Mouse (Mus musculus): ENCODE results near the gene Il2rg. TPM values are rescaled to one million over a fixed set of nuclear protein-coding genes. Genes with fewer than 3 reads are reported as not detected.

Il2rg gene
- polyA plus RNA-seq, 1 experiment from 2014 or later, result 4.9 TPM

DNA sequence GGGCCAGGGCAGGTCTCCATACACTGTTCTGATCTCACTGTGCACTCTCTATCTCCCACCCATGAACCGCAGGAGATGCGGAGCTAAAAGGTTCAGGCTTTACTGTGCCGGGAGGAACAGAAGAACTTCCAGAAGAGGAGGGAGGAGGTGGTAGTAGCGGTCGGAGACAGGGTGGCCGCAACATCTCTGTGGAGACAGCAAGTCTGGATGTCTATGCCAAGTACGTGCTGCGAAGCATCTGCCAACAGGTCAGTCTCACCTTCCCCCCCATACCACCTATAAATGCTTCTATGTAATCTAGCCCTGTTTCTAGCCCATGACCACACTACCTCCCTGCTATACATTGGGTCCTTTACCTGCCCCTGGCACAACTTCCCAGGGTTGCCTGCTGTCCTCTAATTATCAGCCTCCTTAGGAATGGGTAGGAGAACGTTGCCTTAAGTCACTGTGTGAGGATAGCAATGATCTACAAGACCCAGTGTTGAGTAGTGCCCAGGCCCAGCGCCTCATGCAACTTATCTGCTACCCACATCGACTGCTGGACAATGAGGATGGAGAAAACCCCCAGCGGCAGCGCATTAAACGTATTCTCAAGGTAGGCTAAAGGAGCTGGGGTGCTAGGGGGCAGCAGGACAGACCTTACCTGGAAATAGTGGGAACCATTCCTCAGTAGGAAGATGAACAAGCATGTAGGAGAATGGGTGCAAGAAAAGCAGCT, 18.1 kb upstream of the Il2rg start:
- WGBS, result 94% methylated on average over 14 of the region's 14 CpGs
- peaks cover 100% of the 10 kb centered on the region for H3K36me3 ChIP-seq
- no peak for DNase-seq (ENCODE audit: low spot score)
- no peaks in the 10 kb centered on the region for H3K4me1 ChIP-seq
- H3K9me3 ChIP-seq (replicated peaks), result no peaks in the 10 kb centered on the region
- H3K27me3 ChIP-seq (ENCODE audit: low read depth, poor library complexity, severe bottlenecking), result peaks cover 99% of the 10 kb centered on the region
- H3K27ac ChIP-seq, result no peak overlapping the region
- no peak overlapping the region for H3K4me3 ChIP-seq

DNA sequence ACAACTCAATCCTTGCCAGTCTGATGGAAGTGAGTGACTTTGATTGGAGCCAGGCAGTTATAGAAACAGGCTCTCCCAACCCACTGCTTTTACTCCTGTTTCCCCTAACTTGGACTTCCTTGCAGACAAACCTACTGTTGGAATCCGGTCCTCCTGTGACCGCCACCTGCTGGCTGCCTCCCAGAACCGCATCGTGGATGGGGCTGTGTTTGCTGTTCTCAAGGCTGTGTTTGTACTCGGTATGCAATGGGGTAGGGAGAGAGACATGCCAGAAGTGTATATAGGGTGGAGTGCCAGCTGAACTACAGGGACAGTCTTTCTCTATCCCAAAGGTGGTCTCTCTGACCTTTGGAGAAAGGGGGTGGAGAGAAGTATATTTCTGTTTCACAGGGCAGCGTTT, 17.5 kb upstream of the Il2rg start:
- Histone ChIP-seq H3K9me3 (replicated peaks) (no peaks in the 10 kb centered on the region), H3K4me3 (no peak overlapping the region), H3K27ac (no peak overlapping the region), H3K36me3 (peaks cover 100% of the 10 kb centered on the region), H3K4me1 (no peaks in the 10 kb centered on the region), H3K27me3 (ENCODE audit: low read depth, poor library complexity, severe bottlenecking) (peaks cover 99% of the 10 kb centered on the region)
- peak; percentile 71 for DNase-seq (ENCODE audit: low spot score)
- 34% methylated on average over 6 of the region's 6 CpGs for WGBS

DNA sequence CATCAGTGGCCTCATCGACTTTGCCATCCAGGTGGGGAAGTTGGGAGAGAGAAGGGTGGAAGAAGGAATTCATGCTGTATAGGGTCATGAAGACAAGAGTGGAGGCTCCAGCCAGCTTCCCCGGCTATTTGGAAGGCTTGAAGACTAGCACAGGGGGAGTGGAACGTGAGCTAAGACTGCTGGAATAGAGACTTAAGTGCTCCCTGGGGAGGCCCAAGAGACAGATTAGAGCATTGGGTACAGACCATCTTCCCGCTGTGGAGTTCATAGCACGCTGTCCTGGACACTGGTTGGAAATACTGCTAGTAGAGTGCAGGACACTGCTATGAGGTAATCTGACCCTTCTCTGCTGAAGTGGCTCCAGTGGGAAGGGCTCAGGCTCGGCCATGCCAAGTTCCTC, 14.8 kb upstream of the Il2rg start:
- no peaks in the 10 kb centered on the region for H3K4me1 ChIP-seq
- no peak overlapping the region for H3K4me3 ChIP-seq
- H3K27me3 ChIP-seq (ENCODE audit: low read depth, poor library complexity, severe bottlenecking), result peaks cover 98% of the 10 kb centered on the region
- H3K9me3 ChIP-seq (replicated peaks), result no peaks in the 10 kb centered on the region
- H3K27ac ChIP-seq, result no peak overlapping the region
- 77% methylated on average over 6 of the region's 6 CpGs for WGBS
- DNase-seq (ENCODE audit: low spot score), result no peak
- peaks cover 99% of the 10 kb centered on the region for H3K36me3 ChIP-seq

DNA sequence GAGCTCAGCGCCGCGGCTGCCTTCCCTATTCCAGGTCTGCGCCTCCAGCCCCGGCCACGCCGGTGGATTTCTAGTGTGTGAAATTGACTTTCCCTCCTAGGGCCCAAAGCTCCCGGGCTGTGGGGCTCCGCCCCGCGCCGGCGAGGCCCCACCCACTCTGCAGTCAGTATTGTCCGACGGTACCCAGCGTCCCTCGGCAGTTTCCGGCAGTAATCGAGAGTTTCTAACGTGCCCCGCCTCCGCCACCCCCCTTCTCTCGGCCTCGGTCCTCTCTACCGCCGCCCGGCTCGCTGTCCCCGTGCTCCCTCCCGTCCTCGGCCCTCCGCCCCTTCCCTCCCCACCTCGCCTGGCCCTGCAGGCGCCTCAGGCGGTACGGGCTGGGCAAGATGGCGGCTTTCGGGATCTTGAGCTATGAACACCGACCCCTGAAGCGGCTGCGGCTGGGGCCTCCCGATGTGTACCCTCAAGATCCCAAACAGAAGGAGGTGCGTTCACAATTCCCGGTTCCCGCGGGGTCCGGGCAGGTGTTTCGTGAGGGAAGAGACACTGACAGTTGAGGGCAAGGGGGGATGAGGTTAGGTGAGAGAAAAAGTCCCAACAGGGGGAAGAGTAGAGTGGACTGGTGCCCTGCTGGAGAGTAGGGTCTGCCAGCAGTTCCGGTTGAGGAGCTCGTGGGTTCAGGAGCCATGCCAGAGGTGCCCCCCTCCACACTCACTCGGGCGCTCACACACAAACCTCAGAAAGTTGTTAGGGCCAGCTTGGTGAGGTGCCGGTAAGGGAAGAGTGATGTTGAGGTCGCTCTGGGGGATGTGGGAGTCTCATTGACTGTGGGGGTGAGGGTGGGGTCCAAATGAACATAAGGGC, 6.1 kb upstream of the Il2rg start, which contains the start of gene Med12:
Med12 (plus strand) TSS at position 156 of the 864 bp plus-strand sequence.
- Histone ChIP-seq H3K9me3 (replicated peaks) (no peaks in the 10 kb centered on the region), H3K27ac (peak within 1 kb of the TSS; percentile 90), H3K4me1 (peaks cover 14% of the 10 kb centered on the region; the same call in 1 of the 2 replicates), H3K36me3 (peaks cover 39% of the 10 kb centered on the region), H3K4me3 (peak within 1 kb of the TSS; percentile 65), H3K27me3 (ENCODE audit: low read depth, poor library complexity, severe bottlenecking) (peaks cover 89% of the 10 kb centered on the region)
- WGBS, result 13% methylated on average over 53 of the region's 54 CpGs
- peak; percentile 85 for DNase-seq (ENCODE audit: low spot score)

DNA sequence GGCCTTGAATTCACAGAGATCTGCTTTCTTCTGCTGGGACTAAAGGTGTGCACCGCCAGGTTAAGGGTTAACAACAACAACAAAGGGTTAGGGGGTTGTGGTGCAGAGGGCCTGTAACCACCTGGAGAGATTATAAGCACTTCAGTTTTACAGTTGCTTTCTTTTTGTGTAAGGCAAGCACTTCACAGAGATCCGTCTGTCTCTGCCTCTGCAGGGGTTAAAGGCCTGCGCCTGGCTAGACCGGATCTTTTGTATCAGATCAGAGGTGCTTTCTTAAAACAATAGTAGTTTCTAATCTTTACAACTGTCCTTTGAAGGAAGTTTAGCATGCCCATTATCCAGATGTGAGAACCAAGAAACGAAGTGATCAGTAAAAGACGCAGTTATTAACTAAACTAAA, 5.4 kb upstream of the Il2rg start:
- Histone ChIP-seq H3K4me1 (peaks cover 18% of the 10 kb centered on the region; the same call in 1 of the 2 replicates), H3K4me3 (peak overlapping the region; percentile 65), H3K36me3 (peaks cover 32% of the 10 kb centered on the region), H3K27me3 (ENCODE audit: low read depth, poor library complexity, severe bottlenecking) (peaks cover 89% of the 10 kb centered on the region), H3K9me3 (replicated peaks) (no peaks in the 10 kb centered on the region), H3K27ac (peak overlapping the region; percentile 90)
- 20% methylated on average over 6 of the region's 6 CpGs for WGBS
- DNase-seq (ENCODE audit: low spot score), result no peak

DNA sequence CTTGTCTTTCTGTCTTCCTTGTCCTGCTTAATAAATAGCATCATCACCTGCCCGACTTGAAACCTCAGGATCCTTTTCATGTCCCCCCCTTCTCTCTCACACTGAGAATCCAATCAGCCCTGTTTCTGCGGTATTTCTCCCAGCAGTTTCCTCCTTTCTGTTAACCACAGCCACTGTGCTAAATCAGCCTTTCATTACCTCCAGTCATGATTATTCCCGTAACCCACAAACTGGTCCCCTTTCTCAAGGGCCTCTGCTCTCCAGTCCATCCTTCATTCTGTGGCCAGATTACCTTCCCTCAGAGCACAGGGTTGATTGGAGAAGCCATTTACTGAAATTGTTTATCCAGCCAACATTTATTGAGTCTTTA, 685 bp upstream of the Il2rg start, which contains the start of gene Gm20489:
Gm20489 (minus strand) TSS at position 269 of the 370 bp plus-strand sequence.
- no peak within 1 kb of the TSS for H3K4me3 ChIP-seq
- H3K9me3 ChIP-seq (replicated peaks), result no peaks in the 10 kb centered on the region
- DNase-seq (ENCODE audit: low spot score), result no peak
- H3K27ac ChIP-seq, result no peak within 1 kb of the TSS; the same call in 1 of the 2 replicates
- H3K27me3 ChIP-seq (ENCODE audit: low read depth, poor library complexity, severe bottlenecking), result peaks cover 87% of the 10 kb centered on the region
- H3K36me3 ChIP-seq, result no peaks in the 10 kb centered on the region
- WGBS, result 44% methylated on average over 3 of the region's 3 CpGs
- peaks cover 32% of the 10 kb centered on the region for H3K4me1 ChIP-seq

DNA sequence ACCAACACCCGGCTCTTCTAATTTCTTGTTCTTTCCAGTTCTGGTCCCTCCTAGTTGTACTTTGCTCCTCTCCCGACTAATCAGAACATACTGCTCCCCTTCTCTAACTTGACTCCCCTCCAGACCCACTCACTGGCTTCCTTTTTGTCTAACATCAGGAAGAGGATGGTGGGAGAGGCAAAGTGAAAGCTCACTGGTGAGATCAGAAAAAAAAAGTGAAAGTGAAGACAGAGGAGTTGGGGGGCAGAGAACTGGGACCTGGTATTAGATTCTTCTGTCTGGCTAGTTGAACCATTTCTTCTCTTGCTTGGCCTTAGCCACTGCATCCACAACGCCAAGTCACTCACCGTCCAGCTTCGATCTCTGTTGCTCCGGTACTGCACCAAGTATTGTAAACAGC, 1.4 kb downstream of the Il2rg start:
- 94% methylated on average over 6 of the region's 6 CpGs for WGBS
- peaks cover 89% of the 10 kb centered on the region for H3K27me3 ChIP-seq (ENCODE audit: low read depth, poor library complexity, severe bottlenecking)
- H3K27ac ChIP-seq, result no peak overlapping the region
- H3K4me1 ChIP-seq, result peaks cover 26% of the 10 kb centered on the region
- DNase-seq (ENCODE audit: low spot score), result no peak
- no peak overlapping the region for H3K4me3 ChIP-seq
- H3K36me3 ChIP-seq, result no peaks in the 10 kb centered on the region
- no peaks in the 10 kb centered on the region for H3K9me3 ChIP-seq (replicated peaks)

DNA sequence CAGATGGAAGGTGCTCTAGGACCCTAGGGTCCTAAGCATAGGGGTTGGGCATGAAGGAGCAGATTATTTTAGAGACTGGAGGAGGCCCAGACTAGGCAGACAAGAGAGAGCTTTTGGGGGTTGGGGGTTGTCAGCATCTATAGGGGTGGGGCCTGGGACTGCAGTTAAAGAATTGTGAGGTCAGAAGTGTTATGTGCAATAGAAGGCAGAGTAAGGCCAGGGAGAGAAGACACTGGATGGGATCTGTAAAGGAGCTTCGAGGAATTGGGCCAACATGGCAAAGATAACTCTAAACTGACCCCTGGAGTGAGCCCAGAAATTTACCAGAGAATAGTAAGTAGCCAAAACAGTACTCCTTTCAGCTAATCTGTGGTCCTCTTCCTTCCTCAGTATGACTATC, 4.2 kb downstream of the Il2rg start, which contains the start of gene Gm614:
Gm614 (minus strand) TSS at position 101 of the 400 bp plus-strand sequence.
- 94% methylated on average over 1 of the region's 1 CpGs for WGBS
- no peaks in the 10 kb centered on the region for H3K9me3 ChIP-seq (replicated peaks)
- peaks cover 95% of the 10 kb centered on the region for H3K27me3 ChIP-seq (ENCODE audit: low read depth, poor library complexity, severe bottlenecking)
- H3K4me1 ChIP-seq, result peaks cover 46% of the 10 kb centered on the region
- peak within 1 kb of the TSS; percentile 77 for H3K27ac ChIP-seq
- DNase-seq (ENCODE audit: low spot score), result no peak
- no peak within 1 kb of the TSS for H3K4me3 ChIP-seq
- peaks cover 3% of the 10 kb centered on the region for H3K36me3 ChIP-seq

DNA sequence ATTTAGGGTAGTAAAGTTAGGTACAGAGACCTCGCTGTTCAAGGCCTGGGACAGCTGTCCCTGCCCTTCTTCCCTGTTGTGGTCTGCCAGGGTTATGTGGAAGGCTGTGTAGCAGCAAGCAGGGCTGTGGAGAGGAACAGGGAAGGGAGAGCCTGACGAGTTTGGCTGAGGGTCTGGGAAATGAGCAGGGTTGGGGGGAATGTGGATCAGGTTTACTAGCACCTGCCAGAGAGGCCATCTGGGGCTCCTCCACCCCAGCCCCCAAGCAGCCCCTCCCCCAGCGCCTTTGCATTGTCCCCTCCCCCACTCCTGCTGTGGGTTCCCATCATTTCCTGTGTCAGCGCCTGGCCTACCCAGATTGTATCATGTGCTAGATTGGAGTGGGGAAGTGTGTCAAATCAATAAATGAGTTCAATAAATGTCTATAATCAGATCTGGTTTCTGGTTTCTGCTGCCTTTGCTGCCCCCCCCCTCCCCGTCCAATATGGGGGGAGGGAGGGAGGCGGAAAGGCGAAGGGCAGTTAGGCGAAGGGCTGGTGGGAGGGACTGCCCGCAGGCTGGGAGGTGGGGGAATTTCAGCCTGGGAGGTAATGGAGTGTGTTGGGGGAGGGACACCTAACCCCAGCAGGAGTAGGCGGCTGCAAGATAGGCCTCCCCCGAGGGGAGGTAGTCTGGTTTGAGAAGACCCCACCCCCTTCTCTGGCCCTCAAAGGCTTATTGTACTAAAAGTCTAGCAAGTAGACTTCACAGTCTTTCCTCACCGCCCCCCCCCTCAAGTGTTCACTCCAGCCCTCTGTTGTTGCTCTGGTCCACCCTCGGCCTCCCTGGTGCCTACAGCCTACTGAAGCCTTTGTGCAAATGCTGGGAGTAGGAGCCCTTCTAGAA, 7.4 kb downstream of the Il2rg start:
- no peaks in the 10 kb centered on the region for H3K9me3 ChIP-seq (replicated peaks)
- peaks cover 33% of the 10 kb centered on the region for H3K4me1 ChIP-seq
- WGBS, result 10% methylated on average over 8 of the region's 13 CpGs
- peaks cover 97% of the 10 kb centered on the region for H3K27me3 ChIP-seq (ENCODE audit: low read depth, poor library complexity, severe bottlenecking)
- H3K4me3 ChIP-seq, result 0 out of 2 replicates have a peak overlapping the region, but pooled peaks have one; percentile 6
- H3K36me3 ChIP-seq, result peaks cover 20% of the 10 kb centered on the region
- peak; percentile 78 for DNase-seq (ENCODE audit: low spot score)
- peak overlapping the region; percentile 86 for H3K27ac ChIP-seq

DNA sequence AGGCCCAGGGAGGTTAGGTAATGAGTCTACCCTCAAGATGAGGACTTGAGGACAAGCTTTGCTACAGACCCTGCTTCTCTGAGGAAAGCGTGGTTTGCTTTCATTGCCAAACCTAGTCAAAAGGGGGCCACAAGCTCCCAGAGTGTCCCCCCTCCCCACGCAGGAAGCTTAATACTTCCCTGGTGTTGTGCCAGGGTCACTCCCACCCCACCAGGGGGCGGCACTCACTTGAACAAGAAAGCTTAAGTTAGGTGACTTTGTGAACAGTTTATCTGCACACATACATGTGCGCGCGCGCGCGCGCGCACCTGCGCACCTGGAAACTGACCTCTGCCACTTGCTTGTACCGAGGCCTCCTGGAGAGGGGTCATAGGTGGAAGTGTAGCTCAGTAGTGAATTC, 11.5 kb downstream of the Il2rg start:
- no peak overlapping the region for H3K27ac ChIP-seq
- WGBS, result 88% methylated on average over 13 of the region's 13 CpGs
- H3K4me1 ChIP-seq, result peaks cover 23% of the 10 kb centered on the region
- H3K4me3 ChIP-seq, result peak overlapping the region; percentile 66
- peaks cover 20% of the 10 kb centered on the region for H3K36me3 ChIP-seq
- peaks cover 83% of the 10 kb centered on the region for H3K27me3 ChIP-seq (ENCODE audit: low read depth, poor library complexity, severe bottlenecking)
- no peaks in the 10 kb centered on the region for H3K9me3 ChIP-seq (replicated peaks)
- DNase-seq (ENCODE audit: low spot score), result no peak

DNA sequence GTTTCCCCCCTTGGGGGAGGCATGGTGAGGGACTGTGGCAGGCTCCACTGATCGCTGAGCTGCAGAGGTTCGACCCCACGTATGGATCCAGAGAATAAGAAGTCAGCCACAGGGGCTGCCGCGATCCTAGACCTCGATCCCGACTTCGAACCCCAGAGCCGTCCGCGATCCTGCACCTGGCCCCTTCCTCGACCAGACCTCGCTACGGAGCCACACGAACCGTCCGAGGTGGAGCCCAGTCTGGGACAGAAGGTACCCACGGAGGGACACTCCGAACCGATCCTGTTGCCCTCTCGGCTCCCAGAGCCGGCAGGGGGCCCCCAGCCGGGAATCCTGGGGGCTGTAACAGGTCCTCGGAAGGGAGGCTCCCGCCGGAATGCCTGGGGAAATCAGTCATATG, 13.3 kb downstream of the Il2rg start:
- WGBS, result 10% methylated on average over 26 of the region's 26 CpGs
- H3K36me3 ChIP-seq, result peaks cover 20% of the 10 kb centered on the region
- H3K9me3 ChIP-seq (replicated peaks), result no peaks in the 10 kb centered on the region
- peaks cover 12% of the 10 kb centered on the region for H3K4me1 ChIP-seq
- peak overlapping the region; percentile 89 for H3K27ac ChIP-seq
- H3K4me3 ChIP-seq, result peak overlapping the region; percentile 66
- H3K27me3 ChIP-seq (ENCODE audit: low read depth, poor library complexity, severe bottlenecking), result peaks cover 66% of the 10 kb centered on the region
- no peak for DNase-seq (ENCODE audit: low spot score)

Measured in limb, embryonic 10.5 days (tissue).